ENCODE assay signal across 11 mouse cellular contexts in the genomic region with DNA sequence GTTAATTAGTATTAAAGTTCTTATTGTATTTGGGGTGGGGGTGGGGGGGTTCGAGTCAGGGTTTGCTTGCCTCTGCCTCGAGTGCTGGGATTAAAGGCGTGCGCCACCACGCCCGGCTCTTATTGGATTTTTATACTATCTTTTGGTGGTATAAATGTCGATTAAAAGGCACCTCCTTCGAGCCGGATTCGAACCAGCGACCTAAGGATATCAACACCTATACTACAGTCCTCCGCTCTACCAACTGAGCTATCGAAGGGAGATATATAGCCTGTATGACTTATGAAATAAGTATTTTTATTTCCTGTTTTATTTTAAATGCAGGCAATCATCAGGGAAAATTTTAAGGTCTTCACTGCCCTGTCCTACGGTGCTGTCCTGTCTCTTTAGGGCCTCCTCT. TPM values are rescaled to one million over a fixed set of nuclear protein-coding genes. Genes with fewer than 3 reads are reported as not detected.
DNase-seq lines count a peak whose midpoint lies in the region; ATAC-seq and TF ChIP-seq lines count a peak whose summit lies in the region.
"Had no signal": no experiment of that assay in that cellular context is flagged by ENCODE, and none has a peak within 500 bp of the region (broad histone marks: within the 10 kb centered on the region; RNA-seq: fewer than 3 reads in every experiment).

No protein-coding gene starts in this region.

- H3K27me3 ChIP-seq in lung, embryonic 14.5 days (ENCODE audit: insufficient read depth, low read length) = no peaks in the 10 kb centered on the region
- H3K27me3 ChIP-seq in lung, postnatal 0 days (replicated peaks; ENCODE audit: insufficient read depth, low read length) = no peaks in the 10 kb centered on the region
- no peaks in the 10 kb centered on the region for H3K27me3 ChIP-seq in MEL (ENCODE audit: control insufficient read depth in 1 of 2, insufficient read depth in 2 of 2, low read length in 2 of 2)
- no peaks in the 10 kb centered on the region for H3K27me3 ChIP-seq in liver, postnatal 0 days (ENCODE audit: insufficient read depth, low read length)
- H3K27me3 ChIP-seq: heart, embryonic 15.5 days; neural tube, embryonic 12.5 days had no signal

- H3K4me3 ChIP-seq in lung, embryonic 14.5 days (ENCODE audit: low read depth, low read length) = no peak overlapping the region
- H3K4me3 ChIP-seq in lung, postnatal 0 days (ENCODE audit: low read depth, low read length) = no peak overlapping the region
- peak overlapping the region; percentile 42 to 58 for H3K4me3 ChIP-seq in MEL (ENCODE audit: control insufficient read depth in 1 of 2, insufficient read depth in 1 of 2, low read depth in 2 of 2, low read length in 2 of 2)
- H3K4me3 ChIP-seq in liver, postnatal 0 days (ENCODE audit: low read depth, low read length) = no peak overlapping the region
- H3K4me3 ChIP-seq: heart, embryonic 15.5 days; neural tube, embryonic 12.5 days had no signal

- no peak overlapping the region for H3K4me2 ChIP-seq in lung, embryonic 14.5 days
- H3K4me2 ChIP-seq in lung, postnatal 0 days (replicated peaks; ENCODE audit: low read depth, low read length) = no peak overlapping the region
- no peak overlapping the region for H3K4me2 ChIP-seq in liver, postnatal 0 days (ENCODE audit: low read depth, low read length)
- H3K4me2 ChIP-seq: heart, embryonic 15.5 days; neural tube, embryonic 12.5 days had no signal

- no peak for TF ChIP-seq RAD21 in MEL (IDR thresholded peaks at IDR 0.05; ENCODE audit: low read depth, low read length)

- WGBS in lung, embryonic 14.5 days = 17% methylated on average over 14 of the region's 14 CpGs
- WGBS in lung, postnatal 0 days = 21% methylated on average over 14 of the region's 14 CpGs
- WGBS in liver, postnatal 0 days (ENCODE audit: insufficient replicate concordance) = 21% methylated on average over 14 of the region's 14 CpGs

- peak; percentile 75 for DNase-seq in lung, embryonic 14.5 days
- no peak for DNase-seq in lung, postnatal 0 days (ENCODE audit: low spot score)
- peak; percentile 92 for DNase-seq in MEL (ENCODE audit: low read depth, low spot score)
- peak; percentile 80 for DNase-seq in c-Kit-positive CD71-positive TER-119-negative erythroid progenitor cells, embryonic 14.5 days (ENCODE audit: low read depth)
- peak; percentile 50 for DNase-seq in liver, postnatal 0 days
- no peak for DNase-seq in urinary bladder, postnatal 36 days (ENCODE audit: low spot score in 2 of 2)
- DNase-seq in frontal cortex, postnatal 10 days (ENCODE audit: low spot score in 2 of 2) = no peak
- DNase-seq: cerebellum, adult 11 months had no signal

- no peak; the same call in 1 of the 2 replicates for ATAC-seq in lung, embryonic 14.5 days (ENCODE audit: insufficient read depth)
- ATAC-seq in lung, postnatal 0 days = no peak
- peak; percentile 7; the same call in 1 of the 2 replicates for ATAC-seq in liver, postnatal 0 days
- no peak for ATAC-seq in activated CD4-positive, CD25-positive, alpha-beta regulatory T cell, adult 4 months

- TF ChIP-seq EP300 in lung, postnatal 0 days (IDR thresholded peaks at IDR 0.05) = no peak
- no peak for TF ChIP-seq EP300 in MEL (IDR thresholded peaks at IDR 0.05; ENCODE audit: low read depth in 1 of 2, low read length in 2 of 2)
- no peak for TF ChIP-seq EP300 in liver, postnatal 0 days (IDR thresholded peaks at IDR 0.05; ENCODE audit: low read depth)

- peaks cover 15% of the 10 kb centered on the region for H3K79me2 ChIP-seq in MEL (ENCODE audit: control insufficient read depth, insufficient read depth, low read length, poor library complexity)

- no peaks in the 10 kb centered on the region for H3K9me3 ChIP-seq in lung, embryonic 14.5 days (ENCODE audit: low read depth, low read length)
- H3K9me3 ChIP-seq in lung, postnatal 0 days (ENCODE audit: low read length) = no peaks in the 10 kb centered on the region
- no peaks in the 10 kb centered on the region for H3K9me3 ChIP-seq in MEL (replicated peaks; ENCODE audit: insufficient read depth, low read length)
- no peaks in the 10 kb centered on the region for H3K9me3 ChIP-seq in liver, postnatal 0 days (ENCODE audit: low read length)
- H3K9me3 ChIP-seq: heart, embryonic 15.5 days; neural tube, embryonic 12.5 days had no signal

- peaks cover 5% of the 10 kb centered on the region; the same call in 1 of the 2 replicates for H3K36me3 ChIP-seq in lung, embryonic 14.5 days (ENCODE audit: insufficient read depth)
- no peaks in the 10 kb centered on the region for H3K36me3 ChIP-seq in lung, postnatal 0 days (ENCODE audit: insufficient read depth, low read length)
- H3K36me3 ChIP-seq in MEL (ENCODE audit: control insufficient read depth in 1 of 2, insufficient read depth in 2 of 2, low read length in 2 of 2) = peaks cover 0 to 4% of the 10 kb centered on the region in 2 experiments; a peak in 1 of 4 replicates
- no peaks in the 10 kb centered on the region for H3K36me3 ChIP-seq in liver, postnatal 0 days (replicated peaks; ENCODE audit: insufficient read depth, low read length)

- no peak overlapping the region for H3K27ac ChIP-seq in lung, embryonic 14.5 days (ENCODE audit: low read depth)
- no peak overlapping the region for H3K27ac ChIP-seq in lung, postnatal 0 days (ENCODE audit: low read length)
- peak overlapping the region; percentile 65 for H3K27ac ChIP-seq in MEL (ENCODE audit: control insufficient read depth, low read depth, low read length)
- H3K27ac ChIP-seq in liver, postnatal 0 days (ENCODE audit: low read depth) = no peak overlapping the region
- H3K27ac ChIP-seq: heart, embryonic 15.5 days; neural tube, embryonic 12.5 days had no signal

- TF ChIP-seq POLR2A in MEL (IDR thresholded peaks at IDR 0.05; ENCODE audit: control insufficient read depth in 1 of 2, insufficient read depth in 1 of 2, low read depth in 1 of 2, low read length in 2 of 2, poor library complexity in 1 of 2) = no peak

- peaks cover 2% of the 10 kb centered on the region; the same call in 1 of the 2 replicates for H3K4me1 ChIP-seq in lung, embryonic 14.5 days (ENCODE audit: insufficient read depth)
- H3K4me1 ChIP-seq in lung, postnatal 0 days (ENCODE audit: insufficient read depth, low read depth, low read length) = peaks cover 3% of the 10 kb centered on the region; the same call in 1 of the 2 replicates
- H3K4me1 ChIP-seq in MEL (ENCODE audit: control insufficient read depth in 1 of 2, insufficient read depth in 2 of 2, low read length in 2 of 2) = peaks cover 0 to 8% of the 10 kb centered on the region in 2 experiments; a peak in 2 of 4 replicates
- H3K4me1 ChIP-seq in liver, postnatal 0 days (ENCODE audit: insufficient read depth) = 0 out of 2 replicates have a peak, but pooled peaks cover 6% of the 10 kb centered on the region

- TF ChIP-seq CTCF in lung, embryonic 14.5 days (IDR thresholded peaks at IDR 0.05; ENCODE audit: low read depth) = no peak
- TF ChIP-seq CTCF in lung, postnatal 0 days (IDR thresholded peaks at IDR 0.05) = no peak
- TF ChIP-seq CTCF in MEL (IDR thresholded peaks at IDR 0.05 in 2 of 3, conservative IDR thresholded peaks at IDR 0.05 in 1 of 3; ENCODE audit: control insufficient read depth in 1 of 3, insufficient read depth in 1 of 3, low read depth in 2 of 3, low read length in 3 of 3, poor library complexity in 1 of 3, severe bottlenecking in 1 of 3) = no peak
- TF ChIP-seq CTCF in liver, postnatal 0 days (IDR thresholded peaks at IDR 0.05; ENCODE audit: low read depth) = no peak

- no peak overlapping the region for H3K9ac ChIP-seq in lung, embryonic 14.5 days
- no peak overlapping the region for H3K9ac ChIP-seq in lung, postnatal 0 days (replicated peaks; ENCODE audit: low read depth)
- H3K9ac ChIP-seq in MEL (ENCODE audit: control insufficient read depth, low read depth, low read length, poor library complexity, severe bottlenecking) = peak overlapping the region; percentile 37
- no peak overlapping the region for H3K9ac ChIP-seq in liver, postnatal 0 days (replicated peaks)
- H3K9ac ChIP-seq: heart, embryonic 15.5 days; neural tube, embryonic 12.5 days had no signal

TF ChIP-seq in MEL, 35 proteins besides CTCF, POLR2A, EP300 and RAD21 (continues in another document):
- TF ChIP-seq CHD2 (IDR thresholded peaks at IDR 0.05; ENCODE audit: low read length) (no peak), CHD1 (IDR thresholded peaks at IDR 0.05; ENCODE audit: low read depth, low read length) (no peak), NELFE (IDR thresholded peaks at IDR 0.05; ENCODE audit: low read depth, low read length) (no peak), TAL1 (IDR thresholded peaks at IDR 0.05; ENCODE audit: low read length) (no peak), POLR2AphosphoS2 (IDR thresholded peaks at IDR 0.05; ENCODE audit: low read length) (no peak), TBP (IDR thresholded peaks at IDR 0.05; ENCODE audit: low read depth, low read length) (peak; percentile 100)

RNA-seq across cellular contexts. Expression of a gene that starts 3.3 kb away (rescaled TPM):
- polyA plus RNA-seq in lung, embryonic 14.5 days (2014; fragmentation: Nextera tagmentation; extraction: Ambion mirVana) = 12.7 and 13.5 TPM in 2 replicates
- polyA plus RNA-seq in lung, postnatal 0 days (2015; fragmentation: Nextera tagmentation; extraction: Ambion mirVana) = 8.4 and 8.7 TPM in 2 replicates
- 12.5 and 16.2 TPM in 2 replicates for total RNA-seq in MEL (2012; rRNA removed)
- 10 to 100 TPM in 1 of 2 experiments, not detected in 1; 14.2 TPM for polyA plus RNA-seq in MEL (2012; ENCODE audit: insufficient read depth in 1 of 2, insufficient read length in 2 of 2, low read depth in 1 of 2, low replicate concordance in 2 of 2, missing spikeins in 1 of 2)
- polyA plus RNA-seq in liver, postnatal 0 days (2015; fragmentation: Nextera tagmentation; extraction: Ambion mirVana) = 4.3 and 4.8 TPM in 2 replicates
- 10 to 100 TPM; 10.4 to 11.1 TPM for polyA plus RNA-seq in activated CD4-positive, CD25-positive, alpha-beta regulatory T cell, adult 4 months (2017; shearing (Covaris generic))

RNA-seq across cellular contexts. Expression of a gene that starts 38.8 kb away (rescaled TPM):
- 0.07 and 0.18 TPM in 2 replicates for polyA plus RNA-seq in lung, embryonic 14.5 days (2014; fragmentation: Nextera tagmentation; extraction: Ambion mirVana)
- polyA plus RNA-seq in lung, postnatal 0 days (2015; fragmentation: Nextera tagmentation; extraction: Ambion mirVana) = 0.14 and 0.21 TPM in 2 replicates
- 0.07 TPM in 1 of 2 replicates, not detected in the other for total RNA-seq in MEL (2012; rRNA removed)
- polyA plus RNA-seq in MEL (2012; ENCODE audit: insufficient read depth in 1 of 2, insufficient read length in 2 of 2, low read depth in 1 of 2, low replicate concordance in 2 of 2, missing spikeins in 1 of 2) = under 1 TPM in 1 of 2 experiments, not detected in 1; 0.25 TPM
- polyA plus RNA-seq in liver, postnatal 0 days (2015; fragmentation: Nextera tagmentation; extraction: Ambion mirVana) = 0.92 and 0.96 TPM in 2 replicates
- polyA plus RNA-seq in activated CD4-positive, CD25-positive, alpha-beta regulatory T cell, adult 4 months (2017; shearing (Covaris generic)) = not detected
- polyA plus RNA-seq: neural tube, embryonic 12.5 days had no signal

RNA-seq across cellular contexts. Expression of a gene that starts 57.9 kb away (rescaled TPM):
- 54.5 and 59.3 TPM in 2 replicates for polyA plus RNA-seq in lung, embryonic 14.5 days (2014; fragmentation: Nextera tagmentation; extraction: Ambion mirVana)
- 27.1 and 30.9 TPM in 2 replicates for polyA plus RNA-seq in lung, postnatal 0 days (2015; fragmentation: Nextera tagmentation; extraction: Ambion mirVana)
- total RNA-seq in MEL (2012; rRNA removed) = 7.0 and 8.4 TPM in 2 replicates
- 1 to 10 TPM in 1 of 2 experiments, not detected in 1; 5.7 TPM for polyA plus RNA-seq in MEL (2012; ENCODE audit: insufficient read depth in 1 of 2, insufficient read length in 2 of 2, low read depth in 1 of 2, low replicate concordance in 2 of 2, missing spikeins in 1 of 2)
- 7.4 and 9.5 TPM in 2 replicates for polyA plus RNA-seq in liver, postnatal 0 days (2015; fragmentation: Nextera tagmentation; extraction: Ambion mirVana)
- polyA plus RNA-seq in activated CD4-positive, CD25-positive, alpha-beta regulatory T cell, adult 4 months (2017; shearing (Covaris generic)) = 10 to 100 TPM; 29.2 to 34.1 TPM

Comparison
In these comparisons a context has a peak if more than half of its experiments do, and no peak if none do; other contexts are left out.
1. DNase-seq: peak in lung, embryonic 14.5 days (single experiment), MEL (single experiment), c-Kit-positive CD71-positive TER-119-negative erythroid progenitor cells, embryonic 14.5 days (single experiment) and liver, postnatal 0 days (single experiment); none in lung, postnatal 0 days (single experiment), urinary bladder, postnatal 36 days (0 of 2) and frontal cortex, postnatal 10 days (0 of 2).
2. H3K4me3 ChIP-seq: peak in MEL (2 of 2); none in lung, embryonic 14.5 days (single experiment), lung, postnatal 0 days (single experiment) and liver, postnatal 0 days (single experiment).